Mouse (Mus musculus) testis, adult 2 months (tissue): ENCODE data around the gene Zmiz1.

Experiments used
- CTCF ChIP-seq: fragments of 200-500 bp; IDR thresholded peaks from 2 replicates; pipeline ENCODE4 v1.5.1; 2012; ENCODE audit warnings: low read depth, mild to moderate bottlenecking, inconsistent platforms, low read length, moderate library complexity; ENCODE audit not compliant: control insufficient read depth, insufficient read depth, insufficient replicate concordance
- POLR2A ChIP-seq: fragments of 200-500 bp; IDR thresholded peaks from 2 replicates; pipeline ENCODE4 v1.6.1; 2012; ENCODE audit warnings: low read depth, mild to moderate bottlenecking, inconsistent platforms, low read length, moderate library complexity; ENCODE audit not compliant: control insufficient read depth

- TF ChIP-seq CTCF: no peak
- TF ChIP-seq POLR2A: no peak
Observed at GRCm38 (mm10) chr14:25710073-25710472, 251.1 kb downstream of the Zmiz1 start.
